In the genomic region with DNA sequence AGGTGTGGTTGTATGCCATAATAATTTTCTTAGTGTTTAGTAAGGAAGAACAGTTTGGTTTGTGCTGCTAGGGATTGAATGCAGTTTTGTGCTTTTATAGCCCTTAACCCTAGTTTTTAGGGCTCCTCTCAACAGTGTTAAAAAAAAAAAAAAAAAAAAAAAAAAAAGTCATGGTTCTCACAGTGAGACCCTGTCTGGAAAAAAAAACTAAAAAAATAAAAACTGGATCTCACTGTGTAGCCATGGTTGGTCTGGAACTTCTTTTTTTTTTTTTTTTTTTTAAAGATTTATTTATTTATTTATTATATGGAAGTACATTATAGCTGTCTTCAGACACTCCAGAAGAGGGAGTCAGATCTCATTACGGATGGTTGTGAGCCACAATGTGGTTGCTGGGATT, we compare ENCODE assay signal across 7 mouse cellular contexts. TPM values are rescaled to one million over a fixed set of nuclear protein-coding genes. Genes with fewer than 3 reads are reported as not detected.
A peak's percentile ranks its signal among the peaks of the same experiment; 100 is the strongest.
DNase-seq lines count a peak whose midpoint lies in the region; ATAC-seq and TF ChIP-seq lines count a peak whose summit lies in the region.
"Not testable (repeated sequence)": the region's sequence is repeated elsewhere in the genome, so short reads cannot be mapped to it uniquely, and the experiment has no call there.

No protein-coding gene starts in this region.

- not testable (repeated sequence) for H3ac ChIP-seq in myocyte (ENCODE audit: control insufficient read depth, insufficient read length)

- H3K4me1 ChIP-seq in bone marrow macrophage, adult 2 months (ENCODE audit: control insufficient read depth, insufficient read depth, low read length); forebrain, embryonic 13.5 days; heart, embryonic 15.5 days (replicated peaks); liver, embryonic 11.5 days (replicated peaks; ENCODE audit: control insufficient read depth, insufficient read depth, low read length); lung, embryonic 14.5 days (ENCODE audit: insufficient read depth): not testable (repeated sequence)
- peaks cover 12% of the 10 kb centered on the region for H3K4me1 ChIP-seq in kidney, embryonic 15.5 days

- ATAC-seq in forebrain, embryonic 13.5 days; heart, embryonic 15.5 days (replicated peaks; ENCODE audit: insufficient number of reproducible peaks, insufficient read depth, low FRiP score, low read depth); kidney, embryonic 15.5 days (replicated peaks; ENCODE audit: low FRiP score); liver, embryonic 11.5 days (replicated peaks; ENCODE audit: low FRiP score); lung, embryonic 14.5 days (ENCODE audit: insufficient read depth): not testable (repeated sequence)

- not testable (repeated sequence) for TF ChIP-seq CTCF in bone marrow macrophage, adult 2 months (IDR thresholded peaks at IDR 0.05; ENCODE audit: low read depth, low read length); lung, embryonic 14.5 days (IDR thresholded peaks at IDR 0.05; ENCODE audit: low read depth)

- H3K27me3 ChIP-seq in forebrain, embryonic 13.5 days; heart, embryonic 15.5 days; kidney, embryonic 15.5 days; liver, embryonic 11.5 days (replicated peaks; ENCODE audit: control insufficient read depth, insufficient read depth, low read length); lung, embryonic 14.5 days (ENCODE audit: insufficient read depth, low read length); myocyte (ENCODE audit: control insufficient read depth, insufficient read depth, insufficient read length): not testable (repeated sequence)

- not testable (repeated sequence) for DNase-seq in liver, embryonic 11.5 days (ENCODE audit: low spot score); lung, embryonic 14.5 days

- peak overlapping the region; percentile 28; the same call in 1 of the 2 replicates for H3K4me3 ChIP-seq in bone marrow macrophage, adult 2 months (ENCODE audit: insufficient read depth, low read length)
- H3K4me3 ChIP-seq in forebrain, embryonic 13.5 days: peak overlapping the region; percentile 62; the same call in 1 of the 2 replicates
- H3K4me3 ChIP-seq in heart, embryonic 15.5 days: not testable (repeated sequence)
- peak overlapping the region; percentile 80; the same call in 1 of the 2 replicates for H3K4me3 ChIP-seq in kidney, embryonic 15.5 days (replicated peaks)
- peak overlapping the region; percentile 70 for H3K4me3 ChIP-seq in liver, embryonic 11.5 days (ENCODE audit: low read depth, low read length)
- H3K4me3 ChIP-seq in lung, embryonic 14.5 days (ENCODE audit: low read depth, low read length): peak overlapping the region; percentile 73; the same call in 1 of the 2 replicates
- peak overlapping the region; percentile 83 for H3K4me3 ChIP-seq in myocyte

- not testable (repeated sequence) for H3K36me3 ChIP-seq in forebrain, embryonic 13.5 days (ENCODE audit: poor library complexity, severe bottlenecking); heart, embryonic 15.5 days; kidney, embryonic 15.5 days; liver, embryonic 11.5 days (ENCODE audit: control insufficient read depth, insufficient read depth, low read length); lung, embryonic 14.5 days (ENCODE audit: insufficient read depth); myocyte (ENCODE audit: control insufficient read depth, insufficient read depth)

- H3K4me2 ChIP-seq in forebrain, embryonic 13.5 days: peak overlapping the region; percentile 63
- H3K4me2 ChIP-seq in heart, embryonic 15.5 days: peak overlapping the region; percentile 89
- peak overlapping the region; percentile 78 for H3K4me2 ChIP-seq in kidney, embryonic 15.5 days
- peak overlapping the region; percentile 93 for H3K4me2 ChIP-seq in liver, embryonic 11.5 days
- H3K4me2 ChIP-seq in lung, embryonic 14.5 days: peak overlapping the region; percentile 81
- peak overlapping the region; percentile 59 for H3K4me2 ChIP-seq in myocyte (ENCODE audit: low read depth)

- H3K9me3 ChIP-seq in forebrain, embryonic 13.5 days (replicated peaks); heart, embryonic 15.5 days (replicated peaks); kidney, embryonic 15.5 days (replicated peaks); liver, embryonic 11.5 days (ENCODE audit: control insufficient read depth, low read length); lung, embryonic 14.5 days (ENCODE audit: low read depth, low read length): not testable (repeated sequence)

- 63% methylated on average over 1 of the region's 1 CpGs for WGBS in forebrain, embryonic 13.5 days
- 77% methylated on average over 1 of the region's 1 CpGs for WGBS in heart, embryonic 15.5 days
- 71% methylated on average over 1 of the region's 1 CpGs for WGBS in kidney, embryonic 15.5 days
- 73% methylated on average over 1 of the region's 1 CpGs for WGBS in liver, embryonic 11.5 days
- 50% methylated on average over 1 of the region's 1 CpGs for WGBS in lung, embryonic 14.5 days

- H3K9ac ChIP-seq in forebrain, embryonic 13.5 days; heart, embryonic 15.5 days; kidney, embryonic 15.5 days; lung, embryonic 14.5 days: not testable (repeated sequence)
- peak overlapping the region; percentile 92; the same call in 1 of the 2 replicates for H3K9ac ChIP-seq in liver, embryonic 11.5 days (ENCODE audit: low read depth, low read length)

- H3K79me2 ChIP-seq in myocyte (ENCODE audit: control insufficient read depth, insufficient read depth): peaks cover 53% of the 10 kb centered on the region

- H3K27ac ChIP-seq in bone marrow macrophage, adult 2 months (ENCODE audit: insufficient read depth, low read depth, low read length); forebrain, embryonic 13.5 days; heart, embryonic 15.5 days; kidney, embryonic 15.5 days; liver, embryonic 11.5 days (ENCODE audit: low read depth, low read length); lung, embryonic 14.5 days (ENCODE audit: low read depth): not testable (repeated sequence)

- not testable (repeated sequence) for TF ChIP-seq POLR2A in bone marrow macrophage, adult 2 months (IDR thresholded peaks at IDR 0.05; ENCODE audit: borderline replicate concordance, low read depth, low read length); myocyte (IDR thresholded peaks at IDR 0.05; ENCODE audit: insufficient read length, low read depth)

RNA-seq across cellular contexts. Expression of a gene that starts 2.2 kb away (rescaled TPM):
- polyA plus RNA-seq in bone marrow macrophage, adult 2 months (2012; ENCODE audit: insufficient read depth, insufficient read length, missing spikeins): 53.1 and 62.2 TPM in 2 replicates
- polyA plus RNA-seq in forebrain, embryonic 13.5 days (2015; fragmentation: Nextera tagmentation; extraction: Ambion mirVana): 6.8 and 8.3 TPM in 2 replicates
- polyA plus RNA-seq in heart, embryonic 15.5 days (2015; fragmentation: Nextera tagmentation; extraction: Ambion mirVana): 8.7 and 9.0 TPM in 2 replicates
- polyA plus RNA-seq in kidney, embryonic 15.5 days (2015; fragmentation: Nextera tagmentation; extraction: Ambion mirVana): 12.2 and 12.3 TPM in 2 replicates
- polyA plus RNA-seq in liver, embryonic 11.5 days (2014; fragmentation: Nextera tagmentation; extraction: Ambion mirVana): 10.7 and 11.2 TPM in 2 replicates
- 20.8 and 25.0 TPM in 2 replicates for polyA plus RNA-seq in lung, embryonic 14.5 days (2014; fragmentation: Nextera tagmentation; extraction: Ambion mirVana)
- polyA plus RNA-seq in myocyte (2012; fragmentation: generic; extraction: Trizol): 14.4 TPM

RNA-seq across cellular contexts. Expression of a gene that starts 13.0 kb away (rescaled TPM):
- 264 and 281 TPM in 2 replicates for polyA plus RNA-seq in bone marrow macrophage, adult 2 months (2012; ENCODE audit: insufficient read depth, insufficient read length, missing spikeins)
- 395 and 428 TPM in 2 replicates for polyA plus RNA-seq in forebrain, embryonic 13.5 days (2015; fragmentation: Nextera tagmentation; extraction: Ambion mirVana)
- 127 and 137 TPM in 2 replicates for polyA plus RNA-seq in heart, embryonic 15.5 days (2015; fragmentation: Nextera tagmentation; extraction: Ambion mirVana)
- polyA plus RNA-seq in kidney, embryonic 15.5 days (2015; fragmentation: Nextera tagmentation; extraction: Ambion mirVana): 157 TPM in 2 replicates
- polyA plus RNA-seq in liver, embryonic 11.5 days (2014; fragmentation: Nextera tagmentation; extraction: Ambion mirVana): 77.3 and 78.3 TPM in 2 replicates
- polyA plus RNA-seq in lung, embryonic 14.5 days (2014; fragmentation: Nextera tagmentation; extraction: Ambion mirVana): 107 and 112 TPM in 2 replicates
- 65.7 TPM for polyA plus RNA-seq in myocyte (2012; fragmentation: generic; extraction: Trizol)
